Mouse (Mus musculus) lung, embryonic 15.5 days (tissue): ENCODE results near the gene Cenpc1. TPM values are rescaled to one million over a fixed set of nuclear protein-coding genes. Genes with fewer than 3 reads are reported as not detected.

ENCODE experiments used
- ATAC-seq: fragments of 200-750 bp; cut with Nextera tagmentation; 2 replicates; pipeline ENCODE4 v1.8.0; 2017; ENCODE audit warnings: moderate number of reproducible peaks, borderline replicate concordance; ENCODE audit not compliant: low FRiP score, low TSS enrichment; ENCODE audit errors: extremely low read depth
- H3K27ac ChIP-seq: fragments of 300-500 bp; sonication (generic); 2 replicates; pipeline ENCODE4 v1.5.1; 2015; ENCODE audit warnings: moderate library complexity, mild to moderate bottlenecking, inconsistent platforms
- H3K27me3 ChIP-seq: fragments of 300-500 bp; sonication (generic); 2 replicates; pipeline ENCODE4 v1.6.1; 2015; ENCODE audit warnings: inconsistent platforms
- H3K36me3 ChIP-seq: fragments of 300-500 bp; sonication (generic); 2 replicates; pipeline ENCODE4 v1.6.1; 2015; ENCODE audit warnings: inconsistent platforms
- H3K4me1 ChIP-seq: fragments of 300-500 bp; sonication (generic); 2 replicates; pipeline ENCODE4 v1.6.1; 2015; ENCODE audit warnings: inconsistent platforms
- H3K4me2 ChIP-seq: fragments of 300-500 bp; sonication (generic); 2 replicates; pipeline ENCODE4 v1.6.1; 2015; ENCODE audit warnings: inconsistent platforms, mild to moderate bottlenecking, moderate library complexity
- H3K4me3 ChIP-seq: fragments of 300-500 bp; sonication (generic); 2 replicates; pipeline ENCODE4 v1.5.1; 2015; ENCODE audit warnings: mild to moderate bottlenecking, inconsistent platforms
- H3K9ac ChIP-seq: fragments of 300-500 bp; sonication (generic); 2 replicates; pipeline ENCODE4 v1.6.1; 2015; ENCODE audit warnings: inconsistent platforms
- H3K9me3 ChIP-seq: fragments of 300-500 bp; sonication (generic); 2 replicates; pipeline ENCODE4 v1.6.1; 2016; ENCODE audit warnings: inconsistent platforms
- WGBS: fragments of 180-500 bp; shearing (Covaris S2); methylation state at CpG from one replicate; pipeline ENCODE4 v1.1.7; 2015; 5-methylcytosine and 5-hydroxymethylcytosine counted together
- polyA plus RNA-seq: library from polyadenylated mRNA; unstranded; fragments of >200 nt; fragmentation: Nextera tagmentation; extraction: Ambion mirVana; gene quantifications from 2 replicates; pipeline ENCODE4 v1.2.1, GENCODE M21; 2015

Gene Cenpc1
- 35.5 and 38.5 TPM in 2 replicates for polyA plus RNA-seq

GRCm38 (mm10) chr5:86065101-86065875 is at the start of gene Cenpc1:
Gene Cenpc1, minus strand, starts transcription at chr5:86065583.
- H3K9ac ChIP-seq = peak within 1 kb of the TSS; percentile 81
- peak; percentile 95 for ATAC-seq
- peak within 1 kb of the TSS; percentile 84 for H3K4me3 ChIP-seq
- no peaks in the 10 kb centered on the region for H3K27me3 ChIP-seq
- H3K4me1 ChIP-seq = 0 out of 2 replicates have a peak, but pooled peaks cover 10% of the 10 kb centered on the region
- no peaks in the 10 kb centered on the region for H3K36me3 ChIP-seq
- WGBS = under 1% methylated on average over 60 of the region's 60 CpGs
- peak within 1 kb of the TSS; percentile 78 for H3K4me2 ChIP-seq
- H3K9me3 ChIP-seq = no peaks in the 10 kb centered on the region
- peak within 1 kb of the TSS; percentile 96 for H3K27ac ChIP-seq

DNA sequence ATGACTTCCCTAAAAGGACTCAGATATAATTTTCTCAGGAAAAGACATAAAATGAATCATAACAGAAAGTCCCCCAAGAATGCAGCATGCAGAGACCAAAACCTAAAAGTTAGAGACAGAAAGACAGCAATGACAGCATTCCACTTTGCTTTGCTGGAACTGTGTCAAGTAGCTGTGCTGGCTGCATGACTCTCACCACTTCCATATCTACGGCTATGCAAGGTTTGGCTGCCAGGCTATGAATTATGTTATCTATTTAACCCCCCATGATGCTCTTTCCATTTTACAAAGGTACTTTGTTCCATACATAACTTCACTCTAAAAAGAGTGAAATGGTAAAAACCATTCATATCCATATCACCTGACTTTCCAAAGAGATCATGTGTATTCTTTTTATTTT is 48.6 kb upstream of the Cenpc1 start:
- no peaks in the 10 kb centered on the region for H3K4me1 ChIP-seq
- 67% methylated on average over 1 of the region's 1 CpGs for WGBS
- no peak overlapping the region for H3K9ac ChIP-seq
- H3K27ac ChIP-seq = no peak overlapping the region
- H3K4me3 ChIP-seq = no peak overlapping the region
- no peaks in the 10 kb centered on the region for H3K9me3 ChIP-seq
- no peaks in the 10 kb centered on the region for H3K27me3 ChIP-seq
- no peak overlapping the region for H3K4me2 ChIP-seq
- ATAC-seq = no peak
- peaks cover 10% of the 10 kb centered on the region; the same call in 1 of the 2 replicates for H3K36me3 ChIP-seq

- Histone ChIP-seq H3K9ac (no peak overlapping the region), H3K36me3 (peaks cover 5% of the 10 kb centered on the region; the same call in 1 of the 2 replicates), H3K4me3 (no peak overlapping the region), H3K9me3 (no peaks in the 10 kb centered on the region), H3K4me2 (no peak overlapping the region), H3K4me1 (no peaks in the 10 kb centered on the region), H3K27ac (no peak overlapping the region), H3K27me3 (no peaks in the 10 kb centered on the region)
- 91% methylated on average over 2 of the region's 2 CpGs for WGBS
- ATAC-seq = no peak
These were observed 47.7 kb upstream of the Cenpc1 start for GRCm38 (mm10) chr5:86113037-86113436.

DNA sequence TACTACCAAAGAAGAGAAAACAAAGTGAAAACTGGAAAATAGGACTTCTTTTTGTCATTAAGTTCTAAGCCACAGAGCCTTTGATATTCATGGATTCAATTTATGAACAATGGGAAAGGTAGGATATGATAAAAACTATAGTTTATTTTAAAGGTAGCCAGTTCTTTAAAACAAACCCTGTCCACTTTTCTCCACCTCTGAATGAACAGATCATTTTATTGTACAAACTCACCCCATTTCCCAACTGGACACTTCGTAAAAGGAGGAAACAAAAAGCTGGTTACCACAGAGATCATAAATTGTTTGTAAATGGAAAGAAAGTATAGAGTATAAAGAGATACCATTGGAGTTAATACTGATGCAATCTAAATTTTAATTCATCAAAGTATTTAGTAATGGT is 45.7 kb upstream of the Cenpc1 start:
- Histone ChIP-seq H3K27me3 (no peaks in the 10 kb centered on the region), H3K4me2 (no peak overlapping the region), H3K36me3 (peaks cover 6% of the 10 kb centered on the region), H3K9me3 (no peaks in the 10 kb centered on the region), H3K9ac (no peak overlapping the region), H3K4me1 (no peaks in the 10 kb centered on the region), H3K27ac (no peak overlapping the region), H3K4me3 (no peak overlapping the region)
- no peak for ATAC-seq
- 98% methylated on average over 1 of the region's 1 CpGs for WGBS

GRCm38 (mm10) chr5:86106610-86107009 is 41.2 kb upstream of the Cenpc1 start:
- H3K27me3 ChIP-seq = no peaks in the 10 kb centered on the region
- H3K9me3 ChIP-seq = no peaks in the 10 kb centered on the region
- H3K4me2 ChIP-seq = no peak overlapping the region
- H3K4me3 ChIP-seq = no peak overlapping the region
- no peaks in the 10 kb centered on the region for H3K4me1 ChIP-seq
- no peak overlapping the region for H3K9ac ChIP-seq
- 65% methylated on average over 2 of the region's 2 CpGs for WGBS
- H3K36me3 ChIP-seq = peaks cover 6% of the 10 kb centered on the region; the same call in 1 of the 2 replicates
- no peak for ATAC-seq
- H3K27ac ChIP-seq = no peak overlapping the region

- no peaks in the 10 kb centered on the region for H3K27me3 ChIP-seq
- H3K4me2 ChIP-seq = no peak overlapping the region
- H3K4me1 ChIP-seq = no peaks in the 10 kb centered on the region
- no peak overlapping the region for H3K27ac ChIP-seq
- no peaks in the 10 kb centered on the region for H3K36me3 ChIP-seq
- no peak overlapping the region for H3K4me3 ChIP-seq
- WGBS = 93% methylated on average over 2 of the region's 2 CpGs
- H3K9ac ChIP-seq = no peak overlapping the region
- H3K9me3 ChIP-seq = no peaks in the 10 kb centered on the region
- no peak for ATAC-seq
These were observed 36.8 kb upstream of the Cenpc1 start for GRCm38 (mm10) chr5:86102176-86102575.

DNA sequence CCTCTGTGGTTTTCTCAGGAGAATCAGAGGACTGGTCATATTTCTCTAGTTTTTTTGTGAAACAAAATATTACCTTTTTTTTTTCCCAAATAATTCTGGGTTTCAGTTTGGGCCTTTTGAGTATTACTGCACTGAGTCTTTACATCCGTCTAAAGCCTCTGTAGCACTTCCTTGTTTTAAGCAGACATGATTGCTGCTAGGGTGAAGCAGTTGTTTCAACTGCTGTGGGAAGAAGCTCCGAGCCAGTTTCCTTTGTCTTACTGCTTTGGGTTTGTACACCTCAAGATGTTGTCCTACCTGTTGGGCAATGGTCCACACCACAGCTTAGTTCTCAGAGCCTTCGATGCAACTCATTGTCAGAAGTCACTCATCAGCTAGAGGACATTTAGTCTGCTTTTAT is 35.2 kb upstream of the Cenpc1 start:
- 67% methylated on average over 3 of the region's 3 CpGs for WGBS
- Histone ChIP-seq H3K9me3 (no peaks in the 10 kb centered on the region), H3K27ac (no peak overlapping the region), H3K4me2 (no peak overlapping the region), H3K27me3 (no peaks in the 10 kb centered on the region), H3K9ac (no peak overlapping the region), H3K36me3 (no peaks in the 10 kb centered on the region), H3K4me1 (no peaks in the 10 kb centered on the region), H3K4me3 (no peak overlapping the region)
- no peak for ATAC-seq

DNA sequence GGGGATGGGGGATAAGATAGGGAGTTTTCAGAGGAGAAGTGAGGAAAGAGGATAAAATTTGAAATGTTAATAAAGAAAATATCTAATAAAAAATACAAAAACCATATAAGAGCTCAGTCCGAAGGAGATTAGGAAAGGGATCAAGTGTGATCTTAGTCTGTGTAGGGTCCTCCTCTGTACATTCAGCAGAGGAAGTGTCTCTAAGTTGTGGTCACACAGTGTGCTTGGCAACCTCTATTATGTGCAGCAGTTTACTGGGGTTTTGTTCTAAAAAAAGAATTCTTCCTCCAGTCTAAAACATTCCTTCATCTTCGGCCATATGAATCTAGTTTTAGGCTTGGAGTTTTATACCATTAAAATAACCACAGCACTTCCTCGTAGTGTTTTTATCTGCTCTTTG is 33.6 kb upstream of the Cenpc1 start:
- no peaks in the 10 kb centered on the region for H3K9me3 ChIP-seq
- H3K27me3 ChIP-seq = no peaks in the 10 kb centered on the region
- no peak overlapping the region for H3K27ac ChIP-seq
- no peak overlapping the region for H3K4me3 ChIP-seq
- H3K9ac ChIP-seq = no peak overlapping the region
- 80% methylated on average over 3 of the region's 3 CpGs for WGBS
- H3K36me3 ChIP-seq = no peaks in the 10 kb centered on the region
- no peak overlapping the region for H3K4me2 ChIP-seq
- H3K4me1 ChIP-seq = no peaks in the 10 kb centered on the region
- ATAC-seq = no peak

- H3K9ac ChIP-seq = no peak overlapping the region
- no peaks in the 10 kb centered on the region for H3K9me3 ChIP-seq
These were observed 29.4 kb upstream of the Cenpc1 start for GRCm38 (mm10) chr5:86094754-86095153.

GRCm38 (mm10) chr5:86086751-86087150 is 21.4 kb upstream of the Cenpc1 start:
- no peak overlapping the region for H3K4me2 ChIP-seq
- 69% methylated on average over 6 of the region's 6 CpGs for WGBS
- H3K36me3 ChIP-seq = no peaks in the 10 kb centered on the region
- no peaks in the 10 kb centered on the region for H3K9me3 ChIP-seq
- no peaks in the 10 kb centered on the region for H3K4me1 ChIP-seq
- no peak overlapping the region for H3K27ac ChIP-seq
- H3K9ac ChIP-seq = no peak overlapping the region
- ATAC-seq = no peak
- H3K4me3 ChIP-seq = no peak overlapping the region
- H3K27me3 ChIP-seq = no peaks in the 10 kb centered on the region

More at GRCm38 (mm10) chr5:86094754-86095153, 29.4 kb upstream of the Cenpc1 start:
- no peaks in the 10 kb centered on the region for H3K27me3 ChIP-seq
- no peak overlapping the region for H3K4me2 ChIP-seq
- H3K36me3 ChIP-seq = no peaks in the 10 kb centered on the region
- no peak for ATAC-seq
- no peak overlapping the region for H3K27ac ChIP-seq
- H3K4me1 ChIP-seq = no peaks in the 10 kb centered on the region
- H3K4me3 ChIP-seq = no peak overlapping the region
- 60% methylated on average over 9 of the region's 9 CpGs for WGBS

- H3K9ac ChIP-seq = no peak overlapping the region
- no peak for ATAC-seq
These were observed 19.6 kb upstream of the Cenpc1 start for GRCm38 (mm10) chr5:86084979-86085378.

GRCm38 (mm10) chr5:86083987-86084386 is 18.6 kb upstream of the Cenpc1 start:
- Histone ChIP-seq H3K27ac (no peak overlapping the region), H3K4me3 (no peak overlapping the region), H3K9me3 (no peaks in the 10 kb centered on the region), H3K9ac (no peak overlapping the region), H3K36me3 (no peaks in the 10 kb centered on the region), H3K27me3 (no peaks in the 10 kb centered on the region), H3K4me1 (no peaks in the 10 kb centered on the region), H3K4me2 (no peak overlapping the region)
- WGBS = 68% methylated on average over 6 of the region's 6 CpGs
- ATAC-seq = no peak

More at GRCm38 (mm10) chr5:86084979-86085378, 19.6 kb upstream of the Cenpc1 start:
- Histone ChIP-seq H3K36me3 (no peaks in the 10 kb centered on the region), H3K4me2 (no peak overlapping the region), H3K9me3 (no peaks in the 10 kb centered on the region), H3K27ac (no peak overlapping the region), H3K4me1 (no peaks in the 10 kb centered on the region), H3K27me3 (no peaks in the 10 kb centered on the region), H3K4me3 (no peak overlapping the region)
- WGBS = 74% methylated on average over 7 of the region's 7 CpGs
